Mouse (Mus musculus): ENCODE data around the gene Ablim1.

DNA sequence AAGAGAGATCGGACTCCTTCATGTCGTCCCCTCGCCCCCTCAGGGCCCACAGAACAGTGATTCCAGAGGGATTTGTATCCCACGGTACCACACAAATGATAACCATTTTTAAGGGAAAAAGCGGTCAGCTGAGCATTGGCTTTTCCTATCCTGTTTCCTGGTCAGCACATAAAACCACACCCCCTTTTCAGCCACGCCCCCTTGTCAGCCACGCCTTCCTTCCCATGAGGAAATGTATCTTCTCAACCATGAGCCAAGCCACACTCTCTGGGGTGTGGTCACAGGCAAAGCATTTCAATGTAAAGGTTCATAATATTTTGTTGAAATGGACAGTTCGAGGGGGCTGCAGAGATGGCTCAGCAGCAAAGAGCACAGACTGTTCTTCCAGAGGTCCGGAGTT, 163.2 kb downstream of the Ablim1 start:
- TF ChIP-seq CTCF (IDR thresholded peaks at IDR 0.05; ENCODE audit: borderline replicate concordance, control insufficient read depth, extremely low read depth, insufficient read depth, low read length, poor library complexity) (no peak), POLR2A (IDR thresholded peaks at IDR 0.05; ENCODE audit: control insufficient read depth, extremely low read depth, insufficient read depth, low read length, poor library complexity) (no peak)

All from thymus, adult 2 months (tissue).